ENCODE assay signal across 1 mouse cellular context in the genomic region with DNA sequence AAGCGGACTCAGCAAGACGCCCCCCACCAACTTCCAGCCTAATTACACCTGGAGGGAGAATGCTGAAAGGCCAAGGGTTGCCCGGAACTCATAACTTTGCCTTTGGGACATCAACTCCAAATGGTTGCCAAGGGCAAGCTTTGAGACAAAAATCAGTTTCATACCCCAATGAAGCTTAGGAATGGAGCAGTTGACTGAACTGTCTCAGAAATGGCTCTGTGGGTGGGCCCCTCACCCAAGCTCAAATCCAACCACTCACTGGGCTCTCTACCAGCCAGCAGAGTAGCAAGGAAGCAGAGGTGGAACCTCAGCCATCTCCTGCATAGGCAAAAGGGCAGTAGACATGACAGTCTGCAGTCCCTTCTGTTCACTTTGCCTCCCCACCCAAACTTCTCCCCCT.
TF ChIP-seq lines count a peak whose summit lies in the region.

No protein-coding gene starts in this region.

TF ChIP-seq in MEL, 35 proteins besides CTCF, POLR2A, EP300 and RAD21:
- TF ChIP-seq SMC3 (IDR thresholded peaks at IDR 0.05; ENCODE audit: low read depth, low read length): no peak
- no peak for TF ChIP-seq MYC (IDR thresholded peaks at IDR 0.05; ENCODE audit: low read depth, low read length)
- TF ChIP-seq UBTF (IDR thresholded peaks at IDR 0.05; ENCODE audit: borderline replicate concordance, insufficient read depth, low read depth, low read length): no peak
- no peak for TF ChIP-seq POLR2AphosphoS2 (IDR thresholded peaks at IDR 0.05; ENCODE audit: low read length)
- no peak for TF ChIP-seq ELF1 (IDR thresholded peaks at IDR 0.05; ENCODE audit: low read depth, low read length)
- no peak for TF ChIP-seq TBP (IDR thresholded peaks at IDR 0.05; ENCODE audit: low read depth, low read length)
- no peak for TF ChIP-seq MAFK (IDR thresholded peaks at IDR 0.05; ENCODE audit: borderline replicate concordance, low read depth, low read length)
- no peak for TF ChIP-seq E2F4 (IDR thresholded peaks at IDR 0.05; ENCODE audit: borderline replicate concordance, low read depth, low read length)
- no peak for TF ChIP-seq MAZ (IDR thresholded peaks at IDR 0.05; ENCODE audit: low read depth, low read length)
- TF ChIP-seq USF1 (IDR thresholded peaks at IDR 0.05; ENCODE audit: low read depth, low read length): no peak
TF ChIP-seq in MEL: peak in this region for 0.
